ENCODE assay signal across 18 mouse cellular contexts in the genomic region with DNA sequence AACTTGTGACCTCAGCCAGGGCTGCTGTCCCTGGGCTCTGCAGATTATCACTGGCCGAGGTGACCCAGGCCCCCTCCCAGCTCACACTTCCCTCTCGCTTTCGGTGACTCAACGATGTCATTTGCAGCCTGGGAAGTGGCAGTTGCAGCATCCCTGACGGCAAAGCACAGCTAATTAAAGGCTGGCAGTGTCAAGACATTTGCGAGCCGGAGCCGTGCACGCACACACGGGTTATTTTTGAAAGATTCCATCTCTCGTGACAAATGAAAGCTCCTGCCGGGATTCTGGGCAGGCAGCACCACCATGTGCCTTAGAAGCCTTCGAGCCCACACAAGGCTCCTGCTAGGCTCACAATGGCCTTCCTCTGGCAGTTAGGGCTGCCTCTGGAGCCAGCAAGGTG.
DNase-seq lines count a peak whose midpoint lies in the region; ATAC-seq and TF ChIP-seq lines count a peak whose summit lies in the region.
"Had no signal": no experiment of that assay in that cellular context is flagged by ENCODE, and none has a peak within 500 bp of the region (broad histone marks: within the 10 kb centered on the region; RNA-seq: fewer than 3 reads in every experiment).

No protein-coding gene starts in this region.

- H3K9ac ChIP-seq in hindbrain, embryonic 14.5 days: 0 out of 2 replicates have a peak overlapping the region, but pooled peaks have one; percentile 3
- no peak overlapping the region for H3K9ac ChIP-seq in midbrain, postnatal 0 days (replicated peaks; ENCODE audit: low read length, poor library complexity, severe bottlenecking)
- H3K9ac ChIP-seq in heart, embryonic 11.5 days (ENCODE audit: low read depth, low read length): no peak overlapping the region

- 23% methylated on average over 13 of the region's 13 CpGs for WGBS in hindbrain, embryonic 14.5 days
- 24% methylated on average over 13 of the region's 13 CpGs for WGBS in midbrain, postnatal 0 days
- WGBS in heart, embryonic 11.5 days (ENCODE audit: insufficient replicate concordance): 38% methylated on average over 13 of the region's 13 CpGs

- no peaks in the 10 kb centered on the region for H3K36me3 ChIP-seq in hindbrain, embryonic 14.5 days (replicated peaks; ENCODE audit: control insufficient read depth, insufficient read depth)
- H3K36me3 ChIP-seq in midbrain, postnatal 0 days (ENCODE audit: insufficient read depth, low read length): no peaks in the 10 kb centered on the region
- H3K36me3 ChIP-seq in heart, embryonic 11.5 days (ENCODE audit: control insufficient read depth, insufficient read depth, low read length): no peaks in the 10 kb centered on the region

- no peak overlapping the region for H3K4me2 ChIP-seq in hindbrain, embryonic 14.5 days (replicated peaks)
- no peak overlapping the region for H3K4me2 ChIP-seq in midbrain, postnatal 0 days (ENCODE audit: low read depth, low read length, poor library complexity, severe bottlenecking)
- no peak overlapping the region for H3K4me2 ChIP-seq in heart, embryonic 11.5 days

- TF ChIP-seq CTCF in brain, embryonic 14.5 days (IDR thresholded peaks at IDR 0.05; ENCODE audit: borderline replicate concordance, extremely low read depth, insufficient read depth, insufficient read length): no peak
- no peak for TF ChIP-seq CTCF in midbrain, postnatal 0 days (IDR thresholded peaks at IDR 0.05)

- no peaks in the 10 kb centered on the region for H3K9me3 ChIP-seq in hindbrain, embryonic 14.5 days (ENCODE audit: control insufficient read depth, low read length)
- no peaks in the 10 kb centered on the region for H3K9me3 ChIP-seq in midbrain, postnatal 0 days (ENCODE audit: low read length)
- H3K9me3 ChIP-seq in heart, embryonic 11.5 days (replicated peaks; ENCODE audit: control insufficient read depth, low read length): no peaks in the 10 kb centered on the region

- H3K4me1 ChIP-seq in hindbrain, embryonic 14.5 days (replicated peaks; ENCODE audit: control insufficient read depth, insufficient read depth, low read length): peaks cover 25% of the 10 kb centered on the region; the same call in 1 of the 2 replicates
- H3K4me1 ChIP-seq in midbrain, postnatal 0 days (ENCODE audit: insufficient read depth, low read length): no peaks in the 10 kb centered on the region
- no peaks in the 10 kb centered on the region for H3K4me1 ChIP-seq in heart, embryonic 11.5 days (ENCODE audit: control insufficient read depth, insufficient read depth, low read length)

- H3K4me3 ChIP-seq in hindbrain, embryonic 14.5 days (replicated peaks; ENCODE audit: low read length): no peak overlapping the region
- no peak overlapping the region for H3K4me3 ChIP-seq in midbrain, postnatal 0 days (ENCODE audit: low read depth, low read length)
- no peak overlapping the region for H3K4me3 ChIP-seq in heart, embryonic 11.5 days (ENCODE audit: low read depth, low read length)
- H3K4me3 ChIP-seq: gastrocnemius, adult 2 months; layer of hippocampus, adult 2 months; left cerebral cortex, adult 2 months had no signal

- 0 out of 2 replicates have a peak, but pooled peaks have one; percentile 23 for ATAC-seq in frontal cortex, adult (ENCODE audit: low TSS enrichment)
- peak; percentile 7; the same call in 1 of the 2 replicates for ATAC-seq in hindbrain, embryonic 14.5 days (ENCODE audit: low FRiP score)
- no peak for ATAC-seq in midbrain, postnatal 0 days (ENCODE audit: low FRiP score)
- no peak for ATAC-seq in heart, embryonic 11.5 days (replicated peaks; ENCODE audit: insufficient number of reproducible peaks, low FRiP score, low TSS enrichment)
- ATAC-seq: activated CD4-positive, CD25-positive, alpha-beta regulatory T cell, adult 4 months had no signal

- H3K27me3 ChIP-seq in hindbrain, embryonic 14.5 days (ENCODE audit: control insufficient read depth, insufficient read depth, low read length): no peaks in the 10 kb centered on the region
- no peaks in the 10 kb centered on the region for H3K27me3 ChIP-seq in midbrain, postnatal 0 days (ENCODE audit: insufficient read depth, low read length)
- 0 out of 2 replicates have a peak, but pooled peaks cover 3% of the 10 kb centered on the region for H3K27me3 ChIP-seq in heart, embryonic 11.5 days (ENCODE audit: control insufficient read depth, insufficient read depth, low read length)

- TF ChIP-seq POLR2A in brain, embryonic 14.5 days (IDR thresholded peaks at IDR 0.05; ENCODE audit: borderline replicate concordance, extremely low read depth, insufficient read depth, insufficient read length, poor library complexity, severe bottlenecking): no peak

- peak overlapping the region; percentile 27 for H3K27ac ChIP-seq in hindbrain, embryonic 14.5 days
- peak overlapping the region; percentile 19; the same call in 1 of the 2 replicates for H3K27ac ChIP-seq in midbrain, postnatal 0 days (ENCODE audit: low read depth, low read length)
- no peak overlapping the region for H3K27ac ChIP-seq in heart, embryonic 11.5 days (ENCODE audit: low read depth, low read length)
- H3K27ac ChIP-seq: gastrocnemius, adult 2 months; kidney, postnatal 0 days; layer of hippocampus, adult 2 months; left cerebral cortex, adult 2 months had no signal

- no peak for DNase-seq in frontal cortex, postnatal 25 days (ENCODE audit: low spot score in 2 of 2)
- DNase-seq in brain, embryonic 14.5 days (ENCODE audit: low read depth): peak; percentile 69
- DNase-seq in hindbrain, embryonic 14.5 days (ENCODE audit: low spot score): no peak
- peak; percentile 24 for DNase-seq in midbrain, postnatal 0 days (ENCODE audit: low spot score)
- DNase-seq in cerebellum, adult 11-12 months: no peak
- no peak for DNase-seq in thymus, postnatal 14 days
- DNase-seq: cerebellum, adult 11 months; gastrocnemius, adult 2 months; heart, adult 18-20 months; heart, postnatal 10 days; lung, adult 18-20 months; lung, postnatal 36 days had no signal

Comparison
In these comparisons a context has a peak if more than half of its experiments do, and no peak if none do; other contexts are left out.
1. ATAC-seq: peak in frontal cortex, adult (single experiment) and hindbrain, embryonic 14.5 days (single experiment); none in midbrain, postnatal 0 days (single experiment) and heart, embryonic 11.5 days (single experiment).
2. DNase-seq: peak in brain, embryonic 14.5 days (single experiment) and midbrain, postnatal 0 days (single experiment); none in frontal cortex, postnatal 25 days (0 of 2), hindbrain, embryonic 14.5 days (single experiment), cerebellum, adult 11-12 months (single experiment) and thymus, postnatal 14 days (single experiment).